Mouse (Mus musculus): ENCODE data around the gene Casq1. TPM values are rescaled to one million over a fixed set of nuclear protein-coding genes. Genes with fewer than 3 reads are reported as not detected.

Gene Casq1
- total RNA-seq, 2 experiments from 2014 or later: 15.7 to 51.9 TPM

DNA sequence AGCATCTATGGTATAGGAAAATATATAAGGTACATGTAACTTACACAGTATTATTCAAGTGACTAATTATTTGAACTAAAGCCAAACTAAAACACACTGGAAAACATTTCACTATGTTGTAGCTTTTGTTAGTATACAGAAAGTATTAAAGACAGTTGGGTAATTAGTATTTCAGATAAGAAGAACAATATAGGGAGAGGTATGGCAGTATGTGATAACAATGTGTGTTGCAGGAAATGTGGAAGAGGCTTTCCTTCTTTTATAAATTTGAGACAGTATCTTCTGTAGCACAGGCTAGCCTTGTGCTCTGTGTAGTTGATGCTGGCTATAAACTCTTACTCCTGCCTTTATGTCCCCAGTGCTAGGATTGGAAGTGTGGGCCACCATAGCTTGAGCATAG lies 35.8 kb downstream of the Casq1 start:
- DNase-seq (ENCODE audit: low spot score in 2 of 2): no peak

DNA sequence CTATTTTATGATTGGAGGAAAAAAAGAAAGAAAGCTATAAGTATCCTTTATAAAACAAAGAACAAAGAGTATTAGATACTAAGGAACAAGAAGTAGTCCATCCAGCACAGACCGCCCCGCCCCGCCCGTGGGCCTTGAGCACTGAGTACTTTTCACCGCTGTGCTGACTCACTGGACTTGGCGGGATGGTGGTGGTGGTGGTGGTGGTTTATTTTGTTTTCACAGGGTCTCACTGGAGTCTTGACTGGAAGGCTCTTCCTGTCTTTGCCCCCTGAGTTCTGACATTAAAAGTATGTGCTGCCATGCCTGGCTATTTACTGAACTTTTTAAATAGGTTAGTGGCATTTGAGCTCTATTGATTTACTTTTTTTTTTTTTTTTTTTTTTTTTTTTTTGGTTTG lies 36.6 kb downstream of the Casq1 start:
- no peak for DNase-seq (ENCODE audit: low spot score in 2 of 2)

GRCm38 (mm10) chr1:172181777-172182176 lies 37.9 kb downstream of the Casq1 start:
- DNase-seq (ENCODE audit: low spot score in 2 of 2): no peak

DNA sequence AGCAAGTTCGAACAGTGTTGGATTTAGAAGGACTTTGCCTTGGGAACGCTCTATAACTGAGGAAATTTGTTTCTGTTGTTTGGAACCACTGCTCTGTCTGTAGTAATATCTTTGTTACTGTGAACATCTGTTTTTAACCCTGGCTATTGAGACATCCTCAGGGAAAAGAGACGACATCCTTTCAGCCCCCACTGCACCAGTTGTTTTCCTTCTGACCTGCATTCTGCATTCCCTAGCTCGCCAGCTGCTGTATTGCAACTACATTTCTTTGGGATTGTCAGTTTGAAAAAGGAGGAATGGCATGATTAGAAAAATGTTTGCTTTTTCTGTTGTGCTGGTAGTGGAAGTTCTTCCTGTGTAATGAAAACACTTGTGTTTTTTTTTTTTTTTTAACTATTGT lies 38.8 kb downstream of the Casq1 start:
- DNase-seq (ENCODE audit: low spot score in 2 of 2): no peak

DNA sequence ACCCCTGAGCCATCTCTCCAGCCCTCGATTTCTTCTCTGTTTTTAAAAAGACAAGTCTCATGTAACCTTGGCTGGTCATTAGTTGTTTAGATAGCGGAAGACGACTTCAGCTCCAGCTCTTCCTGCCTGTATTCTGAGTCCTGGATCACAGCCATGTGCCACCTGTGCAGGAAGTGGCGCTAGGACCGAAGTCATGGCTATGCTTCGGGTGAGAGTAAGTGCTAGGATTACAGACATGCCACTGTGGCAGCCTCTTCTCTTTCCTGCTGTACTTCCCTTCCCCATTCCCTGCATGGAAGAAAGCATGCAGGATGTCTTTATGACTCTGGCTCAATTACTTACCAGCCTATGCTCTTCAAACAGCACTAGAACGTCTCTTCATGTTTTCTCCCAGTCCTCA lies 40.6 kb downstream of the Casq1 start:
- no peak for DNase-seq (ENCODE audit: low spot score in 2 of 2)

DNA sequence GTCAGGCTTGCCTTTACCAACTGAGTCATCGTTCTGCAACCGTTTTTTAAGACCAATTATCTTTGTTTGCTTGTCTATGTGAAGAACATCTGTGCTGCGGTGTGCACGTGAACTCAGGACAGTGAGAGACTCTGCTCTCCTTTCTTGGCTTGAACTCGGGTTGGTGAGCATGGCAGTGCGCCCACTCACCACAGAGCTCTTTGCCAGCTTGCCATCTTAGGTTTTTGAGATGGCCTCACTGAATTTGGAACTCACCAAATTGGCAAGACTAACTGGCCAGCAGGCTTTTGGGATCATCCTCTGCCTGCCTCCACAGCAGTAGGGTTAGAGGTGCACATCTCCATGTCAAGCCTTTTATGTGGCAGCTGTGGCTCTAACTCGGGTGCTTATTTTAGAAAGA lies 41.9 kb downstream of the Casq1 start:
- no peak for DNase-seq (ENCODE audit: low spot score in 2 of 2)

GRCm38 (mm10) chr1:172173181-172173580 lies 46.5 kb downstream of the Casq1 start:
- DNase-seq (ENCODE audit: low spot score in 2 of 2): no peak

DNA sequence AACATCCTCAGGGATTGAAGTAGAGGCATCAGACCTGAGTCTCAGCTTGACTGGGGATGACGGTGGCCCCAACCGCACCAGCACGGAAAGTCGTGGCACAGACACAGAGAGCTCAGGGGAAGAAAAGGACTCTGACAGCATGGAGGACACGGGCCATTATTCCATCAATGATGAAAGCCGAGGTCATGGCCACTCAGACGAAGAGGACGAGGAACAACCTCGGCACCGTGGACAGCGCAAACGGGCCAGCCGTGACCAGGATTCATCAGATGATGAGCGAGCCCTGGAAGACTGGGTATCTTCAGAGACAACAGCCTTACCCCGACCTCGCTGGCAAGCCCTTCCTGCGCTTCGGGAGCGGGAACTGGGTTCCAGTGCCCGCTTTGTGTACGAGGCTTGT lies 47.3 kb downstream of the Casq1 start:
- no peak for DNase-seq (ENCODE audit: low spot score in 2 of 2)

DNA sequence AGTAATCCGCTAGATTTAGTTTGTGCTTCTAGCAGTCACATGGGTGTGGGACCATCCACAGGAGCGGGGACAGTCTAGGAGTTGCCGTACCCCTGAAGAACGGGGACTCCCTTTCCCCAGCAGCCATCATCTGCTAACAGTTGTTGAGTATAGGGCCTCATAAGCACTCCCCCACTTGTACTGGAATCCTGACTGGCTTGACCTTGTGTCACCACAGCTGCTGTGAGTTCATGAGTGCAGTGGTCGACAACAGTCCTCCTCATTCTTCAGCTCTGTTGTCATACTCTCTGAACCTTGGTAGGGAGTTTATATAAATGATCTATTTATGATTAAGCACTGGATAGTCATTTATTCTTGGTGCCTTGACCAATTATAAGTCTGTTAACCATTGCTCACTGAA lies 49.9 kb downstream of the Casq1 start:
- no peak for DNase-seq (ENCODE audit: low spot score in 2 of 2)

GRCm38 (mm10) chr1:172167911-172168310 lies 51.8 kb downstream of the Casq1 start:
- DNase-seq (ENCODE audit: low spot score in 2 of 2): no peak

- DNase-seq (ENCODE audit: low spot score in 2 of 2): no peak
These were observed 56.7 kb downstream of the Casq1 start for GRCm38 (mm10) chr1:172162959-172163358.

DNA sequence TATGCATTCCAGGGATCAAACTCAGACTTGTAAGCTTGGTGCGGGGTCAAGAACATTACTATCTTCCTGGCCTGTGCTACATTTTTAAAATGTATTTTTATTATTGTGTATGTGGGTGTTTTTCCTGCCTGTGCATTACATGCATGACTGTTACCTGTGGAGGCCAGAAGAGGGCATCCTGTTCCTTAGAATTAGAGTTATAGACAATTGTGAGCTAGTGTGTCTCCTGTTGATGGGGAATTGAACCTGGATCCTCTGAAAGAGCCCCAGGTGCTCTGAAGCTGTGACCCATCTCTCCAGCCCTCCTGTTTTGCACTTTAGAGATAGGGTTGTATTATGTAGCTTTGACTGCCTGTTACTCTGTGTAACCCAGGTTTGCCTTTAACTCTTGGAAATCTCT lies 57.7 kb downstream of the Casq1 start:
- DNase-seq (ENCODE audit: low spot score in 2 of 2): no peak

DNA sequence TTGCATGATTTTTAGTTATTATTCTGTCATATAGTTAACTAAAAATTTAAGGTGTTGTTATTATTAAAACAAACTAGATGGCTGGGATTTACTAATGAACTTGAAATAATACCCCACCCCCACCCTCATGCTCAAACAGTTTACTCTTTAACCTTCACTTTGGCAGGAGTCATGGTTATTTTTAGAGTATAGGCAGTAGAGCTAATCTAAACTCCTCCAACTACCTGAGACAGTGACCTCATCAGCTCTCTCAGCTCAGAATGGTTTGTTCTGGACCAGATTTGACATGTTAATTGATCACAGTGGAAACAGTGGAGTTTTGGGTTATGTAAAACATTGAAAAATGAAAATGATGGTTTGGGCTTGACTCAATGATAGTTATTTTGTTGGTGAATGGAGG lies 59.2 kb downstream of the Casq1 start:
- DNase-seq (ENCODE audit: low spot score in 2 of 2): no peak

- DNase-seq (ENCODE audit: low spot score in 2 of 2): no peak
These were observed 59.7 kb downstream of the Casq1 start for GRCm38 (mm10) chr1:172159970-172160369.

Other genes starting within 250 kb of the Casq1 start
- 10 to 100 TPM; 16.2 to 18.7 TPM for gene Vangl2, start 191.4 kb downstream of the Casq1 start, total RNA-seq (2021)
- gene Nhlh1, start 162.3 kb downstream of the Casq1 start, total RNA-seq (2021): under 1 TPM in 1 of 2 experiments, not detected in 1; 0.31 TPM
- 100 to 1,000 TPM; 187 to 205 TPM for gene Copa, start 137.3 kb downstream of the Casq1 start, total RNA-seq (2021)
- gene Ncstn, start 137.1 kb downstream of the Casq1 start, total RNA-seq (2021): 100 to 1,000 TPM; 148 to 154 TPM
- 100 to 1,000 TPM; 168 to 170 TPM for gene Pex19, start 93.1 kb downstream of the Casq1 start, total RNA-seq (2021)
- 100 to 1,000 TPM; 177 to 181 TPM for gene Dcaf8, start 71.8 kb downstream of the Casq1 start, total RNA-seq (2021)
- 10 to 100 TPM; 92.5 to 94.7 TPM for gene Pea15a, start 13.1 kb downstream of the Casq1 start, total RNA-seq (2021)
- gene Atp1a4, start 38.5 kb upstream of the Casq1 start, total RNA-seq (2021): under 1 TPM; 0.39 to 0.45 TPM
- 10 to 100 TPM; 45.3 to 55.6 TPM for gene Igsf8, start 41.8 kb upstream of the Casq1 start, total RNA-seq (2021)
- 10 to 100 TPM; 50.9 to 70.2 TPM for gene Atp1a2, start 78.2 kb upstream of the Casq1 start, total RNA-seq (2021)
- under 1 TPM; 0.11 to 0.20 TPM for gene Kcnj9, start 109.5 kb upstream of the Casq1 start, total RNA-seq (2021)
- gene Kcnj10, start 121.3 kb upstream of the Casq1 start, total RNA-seq (2021): 1 to 10 TPM; 1.8 to 4.5 TPM
- gene Pigm, start 156.7 kb upstream of the Casq1 start, total RNA-seq (2021): 10 to 100 TPM; 18.1 to 19.9 TPM

All from adrenal gland, postnatal 4 days (tissue).